Mouse (Mus musculus): ENCODE results near the gene Cpne5. TPM values are rescaled to one million over a fixed set of nuclear protein-coding genes. Genes with fewer than 3 reads are reported as not detected.

Cpne5 gene
- polyA plus RNA-seq, 2 experiments: 14.7 TPM

DNA sequence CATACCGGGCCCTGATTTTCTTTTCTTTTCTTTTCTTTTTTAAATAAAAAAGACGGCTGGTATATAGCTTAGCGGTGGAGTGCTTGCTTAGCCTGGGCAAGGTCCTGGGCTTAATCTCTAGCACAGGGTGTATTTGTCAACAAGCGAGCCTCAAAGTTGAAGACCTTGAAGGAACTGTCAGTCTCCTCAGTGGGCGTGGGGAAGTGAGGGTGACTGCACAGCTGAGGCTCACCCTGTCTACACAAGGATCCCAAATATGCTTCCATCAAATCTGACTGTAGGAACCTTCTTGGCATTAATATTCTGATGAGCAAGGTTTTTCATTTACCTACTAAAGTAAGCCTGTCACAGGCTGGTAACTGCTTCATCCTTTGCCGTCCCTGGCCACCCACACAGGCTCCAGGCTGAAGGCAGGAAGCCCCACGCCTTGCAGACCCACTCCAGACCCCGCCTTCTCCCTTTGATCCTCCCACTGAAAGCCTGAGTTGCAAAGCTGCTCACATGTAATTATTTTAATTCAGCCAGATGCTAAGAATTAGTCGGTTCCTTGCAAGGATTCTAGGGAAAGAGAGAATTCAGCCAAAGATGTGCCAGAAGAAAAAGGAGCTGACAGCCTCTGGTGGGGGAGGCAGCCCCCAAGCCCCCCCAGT lies 38.7 kb downstream of the Cpne5 start:
- no peak overlapping the region for H3K4me3 ChIP-seq (replicated peaks; ENCODE audit: low read length)
- H3K4me1 ChIP-seq (ENCODE audit: control insufficient read depth, insufficient read depth, low read length): peaks cover 9% of the 10 kb centered on the region
- H3K27ac ChIP-seq (replicated peaks; ENCODE audit: low read depth, low read length): 0 out of 2 replicates have a peak overlapping the region, but pooled peaks have one; percentile 38
- no peaks in the 10 kb centered on the region for H3K9me3 ChIP-seq (ENCODE audit: control insufficient read depth, low read length)
- peak overlapping the region; percentile 12; the same call in 1 of the 2 replicates for H3K9ac ChIP-seq (ENCODE audit: low read depth, low read length, severe bottlenecking)
- no peaks in the 10 kb centered on the region for H3K27me3 ChIP-seq (ENCODE audit: control insufficient read depth, insufficient read depth, low read length)
- WGBS: 14% methylated on average over 9 of the region's 9 CpGs
- peak; percentile 34; the same call in 1 of the 2 replicates for ATAC-seq (ENCODE audit: low FRiP score, low read depth)
- no peak overlapping the region for H3K4me2 ChIP-seq (replicated peaks; ENCODE audit: low read depth, low read length, severe bottlenecking)
- H3K36me3 ChIP-seq (ENCODE audit: control insufficient read depth, insufficient read depth, low read length): no peaks in the 10 kb centered on the region
- DNase-seq (ENCODE audit: low spot score): peak; percentile 35
- no peak for TF ChIP-seq POLR2A (IDR thresholded peaks at IDR 0.05; ENCODE audit: borderline replicate concordance, extremely low read depth, insufficient read depth, insufficient read length)

DNA sequence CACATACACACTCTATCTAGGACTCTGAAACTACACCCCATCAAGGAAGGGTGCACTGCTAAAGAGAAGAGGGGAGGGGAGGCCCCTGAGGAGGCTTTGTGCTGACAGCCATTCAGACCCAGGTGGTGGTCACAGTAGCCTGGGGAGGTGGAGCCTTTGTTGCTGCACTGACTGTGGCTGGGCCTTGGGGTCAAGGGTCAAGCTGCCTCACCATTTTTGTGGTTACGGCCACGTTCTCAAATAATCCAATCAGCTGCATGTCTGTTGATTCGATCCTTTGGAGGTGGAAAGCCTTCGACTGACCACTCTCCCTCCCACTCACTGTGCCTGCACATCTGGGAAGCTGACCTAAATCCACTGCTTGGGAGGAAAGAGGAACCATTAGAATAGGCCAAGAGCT lies 42.4 kb downstream of the Cpne5 start:
- no peak for ATAC-seq (ENCODE audit: low FRiP score, low read depth)
- no peak for TF ChIP-seq POLR2A (IDR thresholded peaks at IDR 0.05; ENCODE audit: borderline replicate concordance, extremely low read depth, insufficient read depth, insufficient read length)
- no peaks in the 10 kb centered on the region for H3K9me3 ChIP-seq (ENCODE audit: control insufficient read depth, low read length)
- no peak overlapping the region for H3K9ac ChIP-seq (ENCODE audit: low read depth, low read length, severe bottlenecking)
- no peak overlapping the region for H3K27ac ChIP-seq (replicated peaks; ENCODE audit: low read depth, low read length)
- H3K27me3 ChIP-seq (ENCODE audit: control insufficient read depth, insufficient read depth, low read length): no peaks in the 10 kb centered on the region
- no peaks in the 10 kb centered on the region for H3K36me3 ChIP-seq (ENCODE audit: control insufficient read depth, insufficient read depth, low read length)
- H3K4me1 ChIP-seq (ENCODE audit: control insufficient read depth, insufficient read depth, low read length): peaks cover 9% of the 10 kb centered on the region
- no peak overlapping the region for H3K4me2 ChIP-seq (replicated peaks; ENCODE audit: low read depth, low read length, severe bottlenecking)
- no peak for DNase-seq (ENCODE audit: low spot score)
- no peak overlapping the region for H3K4me3 ChIP-seq (replicated peaks; ENCODE audit: low read length)
- 33% methylated on average over 4 of the region's 4 CpGs for WGBS

DNA sequence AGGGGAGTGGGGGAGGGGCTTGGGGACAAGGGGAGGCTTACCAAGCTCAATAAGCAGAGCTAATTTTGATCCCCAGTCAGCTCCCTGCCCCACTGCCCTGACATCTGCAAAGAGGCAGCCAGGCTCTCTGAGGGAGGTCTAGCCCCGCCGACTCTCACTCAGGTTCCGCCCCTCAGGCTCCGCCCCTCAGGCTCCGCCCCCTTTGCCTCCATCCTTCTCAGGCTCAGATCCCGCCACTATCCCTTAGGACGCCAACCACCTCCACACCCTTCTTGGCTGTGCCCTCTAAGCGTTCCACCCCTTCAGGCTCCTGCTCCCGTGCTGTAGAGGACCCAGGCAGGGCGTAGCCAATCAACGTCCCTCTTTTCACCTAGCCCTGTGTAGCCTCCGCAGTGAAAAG lies 49.0 kb downstream of the Cpne5 start:
- no peak overlapping the region for H3K27ac ChIP-seq (replicated peaks; ENCODE audit: low read depth, low read length)

DNA sequence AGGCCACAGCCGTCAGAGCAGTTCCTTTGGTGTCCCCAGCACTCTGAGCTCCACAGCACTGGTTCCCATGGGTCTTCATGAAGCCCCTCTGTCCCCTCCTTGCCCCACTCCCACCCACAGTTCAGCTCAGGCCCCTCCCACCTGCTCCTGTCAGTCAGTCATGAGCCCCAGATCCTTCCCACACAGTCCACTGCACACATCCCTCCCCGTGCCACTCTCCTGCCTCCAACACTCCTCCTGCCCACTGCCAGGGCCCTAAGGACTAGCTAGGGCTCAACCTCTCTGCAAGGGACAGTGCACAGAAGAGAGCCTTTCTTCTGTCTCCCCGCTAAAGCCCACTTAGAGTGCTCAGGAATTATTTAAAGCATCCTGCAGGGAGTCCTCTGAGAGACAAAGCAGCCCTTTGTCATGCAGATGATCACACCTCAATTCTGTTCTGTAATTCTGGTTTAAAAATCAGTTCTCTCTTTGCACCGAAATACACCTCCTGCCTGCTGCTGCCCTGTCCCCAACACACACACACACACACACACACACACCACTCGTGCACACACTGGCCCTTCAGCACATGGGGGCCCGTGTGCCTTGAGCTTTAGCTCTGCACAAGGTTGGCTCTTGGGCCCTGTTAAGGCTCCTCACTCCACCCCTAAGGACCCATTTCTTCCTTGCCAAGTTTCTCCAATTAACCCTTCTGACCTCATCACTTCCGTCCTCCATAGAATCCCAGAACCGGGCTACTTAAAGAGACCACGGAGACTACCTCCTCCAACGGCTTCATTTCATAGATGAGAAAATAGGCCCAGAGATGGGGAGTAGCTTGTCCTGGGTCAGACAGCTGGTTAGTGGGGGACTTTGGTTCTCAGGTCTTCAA lies 50.7 kb downstream of the Cpne5 start:
- Histone ChIP-seq H3K4me2 (replicated peaks; ENCODE audit: low read depth, low read length, severe bottlenecking) (no peak overlapping the region), H3K27ac (replicated peaks; ENCODE audit: low read depth, low read length) (no peak overlapping the region), H3K4me1 (ENCODE audit: control insufficient read depth, insufficient read depth, low read length) (peaks cover 18% of the 10 kb centered on the region), H3K9ac (ENCODE audit: low read depth, low read length, severe bottlenecking) (no peak overlapping the region), H3K36me3 (ENCODE audit: control insufficient read depth, insufficient read depth, low read length) (no peaks in the 10 kb centered on the region), H3K4me3 (replicated peaks; ENCODE audit: low read length) (no peak overlapping the region), H3K27me3 (ENCODE audit: control insufficient read depth, insufficient read depth, low read length) (no peaks in the 10 kb centered on the region), H3K9me3 (ENCODE audit: control insufficient read depth, low read length) (no peaks in the 10 kb centered on the region)
- 25% methylated on average over 10 of the region's 10 CpGs for WGBS
- DNase-seq (ENCODE audit: low spot score) (no peak), ATAC-seq (ENCODE audit: low FRiP score, low read depth) (no peak)
- TF ChIP-seq POLR2A (IDR thresholded peaks at IDR 0.05; ENCODE audit: borderline replicate concordance, extremely low read depth, insufficient read depth, insufficient read length): no peak

More for the DNA sequence above, 49.0 kb downstream of the Cpne5 start:
- 7% methylated on average over 11 of the region's 12 CpGs for WGBS
- no peaks in the 10 kb centered on the region for H3K36me3 ChIP-seq (ENCODE audit: control insufficient read depth, insufficient read depth, low read length)
- ATAC-seq (ENCODE audit: low FRiP score, low read depth): peak; percentile 61
- no peak for TF ChIP-seq POLR2A (IDR thresholded peaks at IDR 0.05; ENCODE audit: borderline replicate concordance, extremely low read depth, insufficient read depth, insufficient read length)
- H3K9ac ChIP-seq (ENCODE audit: low read depth, low read length, severe bottlenecking): no peak overlapping the region
- DNase-seq (ENCODE audit: low spot score): no peak
- no peaks in the 10 kb centered on the region for H3K27me3 ChIP-seq (ENCODE audit: control insufficient read depth, insufficient read depth, low read length)
- no peak overlapping the region for H3K4me2 ChIP-seq (replicated peaks; ENCODE audit: low read depth, low read length, severe bottlenecking)
- no peak overlapping the region for H3K4me3 ChIP-seq (replicated peaks; ENCODE audit: low read length)
- no peaks in the 10 kb centered on the region for H3K9me3 ChIP-seq (ENCODE audit: control insufficient read depth, low read length)
- H3K4me1 ChIP-seq (ENCODE audit: control insufficient read depth, insufficient read depth, low read length): peaks cover 18% of the 10 kb centered on the region

DNA sequence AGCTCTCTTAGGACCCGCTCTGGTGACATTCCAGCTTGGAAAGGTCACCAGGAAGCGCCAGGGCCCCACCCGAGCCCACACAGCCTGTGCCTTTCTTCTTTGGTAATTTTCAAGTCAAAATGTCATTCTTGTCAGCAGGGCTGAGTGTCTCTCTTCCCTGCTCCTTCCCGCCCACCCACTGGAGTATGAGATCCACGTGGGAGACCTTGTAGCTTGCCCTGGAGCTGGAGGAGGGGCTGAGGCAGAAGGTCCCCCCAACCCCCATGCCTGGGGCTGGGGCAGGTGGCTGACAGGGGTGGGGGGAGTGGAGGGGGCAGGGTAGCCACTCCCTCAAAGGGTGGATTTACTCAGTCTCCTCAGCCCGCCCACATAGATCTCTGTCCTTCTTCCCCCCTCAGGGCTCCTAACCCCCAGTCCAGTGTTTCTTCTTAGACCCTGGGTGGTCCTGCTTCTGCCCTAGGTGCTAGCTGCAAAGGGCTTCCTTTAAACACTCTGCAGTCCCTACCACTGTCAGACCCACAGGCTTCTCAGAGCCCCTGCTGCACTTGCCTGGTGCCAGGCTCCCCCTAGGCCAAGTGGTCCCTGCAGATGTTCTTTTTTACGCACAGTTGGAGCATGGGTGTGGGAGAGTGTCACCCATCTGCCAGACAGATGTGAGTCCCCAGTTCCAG lies 52.5 kb downstream of the Cpne5 start:
- DNase-seq (ENCODE audit: low spot score): no peak
- H3K36me3 ChIP-seq (ENCODE audit: control insufficient read depth, insufficient read depth, low read length): no peaks in the 10 kb centered on the region
- 31% methylated on average over 6 of the region's 7 CpGs for WGBS
- TF ChIP-seq POLR2A (IDR thresholded peaks at IDR 0.05; ENCODE audit: borderline replicate concordance, extremely low read depth, insufficient read depth, insufficient read length): no peak
- ATAC-seq (ENCODE audit: low FRiP score, low read depth): peak; percentile 16; the same call in 1 of the 2 replicates
- H3K4me1 ChIP-seq (ENCODE audit: control insufficient read depth, insufficient read depth, low read length): peaks cover 18% of the 10 kb centered on the region
- H3K9me3 ChIP-seq (ENCODE audit: control insufficient read depth, low read length): no peaks in the 10 kb centered on the region
- no peak overlapping the region for H3K4me2 ChIP-seq (replicated peaks; ENCODE audit: low read depth, low read length, severe bottlenecking)
- no peak overlapping the region for H3K4me3 ChIP-seq (replicated peaks; ENCODE audit: low read length)
- no peak overlapping the region for H3K9ac ChIP-seq (ENCODE audit: low read depth, low read length, severe bottlenecking)
- no peaks in the 10 kb centered on the region for H3K27me3 ChIP-seq (ENCODE audit: control insufficient read depth, insufficient read depth, low read length)
- H3K27ac ChIP-seq (replicated peaks; ENCODE audit: low read depth, low read length): no peak overlapping the region

Data from limb, embryonic 14.5 days (tissue).